Mouse (Mus musculus): Measurements from ENCODE around the gene Ndufa8.

GRCm38 (mm10) chr2:36092748-36093147 lies 43.5 kb upstream of the Ndufa8 start:
- TF ChIP-seq MYOD1 (IDR thresholded peaks at IDR 0.05; ENCODE audit: control insufficient read depth, insufficient read length, low read depth) (no peak), CTCF (IDR thresholded peaks at IDR 0.05; ENCODE audit: control insufficient read depth, insufficient read depth, insufficient read length) (no peak), MAX (IDR thresholded peaks at IDR 0.05) (no peak), USF1 (IDR thresholded peaks at IDR 0.05; ENCODE audit: low read depth) (no peak), CEBPB (IDR thresholded peaks at IDR 0.05; ENCODE audit: low read depth) (no peak)

All from C2C12 (cell line).